Mouse (Mus musculus) G1E (cell line): ENCODE results near the gene Elob. TPM values are rescaled to one million over a fixed set of nuclear protein-coding genes. Genes with fewer than 3 reads are reported as not detected.
A peak's percentile ranks its signal among the peaks of the same experiment; 100 is the strongest.

Experiments
- ATAC-seq: 2 replicates; pipeline ENCODE4 v1.8.0; 2016; ENCODE audit warnings: mild to moderate bottlenecking; ENCODE audit not compliant: insufficient number of reproducible peaks, poor library complexity, low FRiP score, severe bottlenecking; ENCODE audit errors: extremely low read depth
- DNase-seq: peaks from one replicate; pipeline ENCODE4 v3.0.0; 2012; ENCODE audit warnings: low spot score
- H3K27me3 ChIP-seq: 2 replicates; pipeline ENCODE4 v1.6.1; 2012; ENCODE audit warnings: mild to moderate bottlenecking, low read length, inconsistent platforms; ENCODE audit not compliant: insufficient read depth
- H3K36me3 ChIP-seq: replicated peaks from 2 replicates; pipeline ENCODE3; 2012; ENCODE audit warnings: mild to moderate bottlenecking, inconsistent platforms
- H3K4me1 ChIP-seq: 2 replicates; pipeline ENCODE4 v1.6.1; 2012; ENCODE audit warnings: low read depth, low read length, inconsistent platforms, mixed read lengths; ENCODE audit not compliant: insufficient read depth
- H3K4me3 ChIP-seq: 2 replicates; pipeline ENCODE4 v1.5.1; 2012; ENCODE audit warnings: low read depth, mild to moderate bottlenecking, inconsistent platforms, low read length, moderate library complexity, mixed read lengths
- H3K9me3 ChIP-seq: replicated peaks from 2 replicates; pipeline ENCODE4 v1.6.1; 2012; ENCODE audit warnings: inconsistent platforms
- CTCF ChIP-seq: IDR thresholded peaks from 2 replicates; pipeline ENCODE4 v1.5.1; 2012; ENCODE audit warnings: low read depth, low read length, inconsistent platforms, mixed read lengths
- GATA1 ChIP-seq: IDR thresholded peaks from 2 replicates; pipeline ENCODE4 v1.6.1; 2012; ENCODE audit warnings: borderline replicate concordance, low read length, inconsistent platforms, mixed read lengths
- GATA2 ChIP-seq: IDR thresholded peaks from 2 replicates; pipeline ENCODE4 v1.6.1; 2012; ENCODE audit warnings: low read depth, low read length, inconsistent platforms, borderline replicate concordance
- POLR2AphosphoS5 ChIP-seq: IDR thresholded peaks from 2 replicates; pipeline ENCODE4 v1.6.1; 2012; ENCODE audit warnings: low read depth, low read length, inconsistent platforms; ENCODE audit not compliant: insufficient replicate concordance
- TAL1 ChIP-seq: conservative IDR thresholded peaks from 2 replicates; pipeline ENCODE4 v1.6.1; 2012; ENCODE audit warnings: low read depth, low read length, inconsistent platforms, mixed read lengths
- polyA plus RNA-seq: library from polyadenylated mRNA; stranded (reverse); fragments of >175 nt; gene quantifications from 2 replicates; pipeline ENCODE4 v1.2.3, GENCODE M21; 2012
- total RNA-seq, 2 experiments: library from RNA; stranded (forward) in 1 of 2; stranded (reverse) in 1 of 2; fragments of 200-1000 nt in 1 of 2; fragments of >200 nt in 1 of 2; fragmentation: Nextera tagmentation in 1 of 2; gene quantifications; 2 replicates each; pipeline ENCODE4 v1.2.3; 2014 to 2017

Gene Elob
- total RNA-seq (2014; fragmentation: Nextera tagmentation) (452 and 468 TPM in 2 replicates), total RNA-seq (2017) (171 and 225 TPM in 2 replicates), polyA plus RNA-seq (658 and 984 TPM in 2 replicates)

DNA sequence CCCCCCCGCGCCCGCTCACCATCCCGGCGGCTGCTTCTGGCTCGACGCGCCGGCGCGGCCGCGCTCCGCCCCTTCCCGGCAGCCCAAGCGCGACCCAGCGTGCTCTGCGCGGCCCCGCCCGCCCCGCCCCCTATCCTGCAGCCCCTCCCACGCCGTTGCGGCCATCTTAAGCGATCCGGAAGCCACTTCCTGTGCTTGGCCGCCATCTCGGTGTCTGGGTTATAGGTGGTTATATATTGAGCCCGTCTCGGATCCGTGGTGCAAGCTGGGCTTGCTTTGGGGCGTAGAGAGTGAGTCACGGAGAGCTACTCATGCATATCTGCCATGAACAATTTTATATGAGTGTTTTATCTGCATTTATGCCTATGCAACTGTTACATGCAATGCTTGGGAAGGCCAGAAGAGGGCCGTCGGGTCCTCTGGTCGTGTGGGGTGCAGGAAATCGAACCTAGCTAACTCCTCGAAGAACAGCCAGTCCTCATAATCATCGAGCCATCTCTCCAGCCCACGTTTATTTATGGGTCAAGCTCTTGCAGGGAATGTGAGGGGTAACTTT, at the start of gene Elob:
Elob (minus strand) TSS at position 73 of the 556 bp plus-strand sequence.
- DNase-seq (peak; percentile 88), ATAC-seq (peak; percentile 81)
- peaks cover 42% of the 10 kb centered on the region for H3K4me1 ChIP-seq
- no peak for TF ChIP-seq GATA2
- TF ChIP-seq TAL1, result no peak
- no peak for TF ChIP-seq POLR2AphosphoS5
- TF ChIP-seq GATA1, result no peak
- no peak for TF ChIP-seq CTCF
- no peaks in the 10 kb centered on the region for H3K9me3 ChIP-seq
- peaks cover 12% of the 10 kb centered on the region for H3K27me3 ChIP-seq
- peak within 1 kb of the TSS; percentile 88 for H3K4me3 ChIP-seq
- peaks cover 34% of the 10 kb centered on the region for H3K36me3 ChIP-seq

DNA sequence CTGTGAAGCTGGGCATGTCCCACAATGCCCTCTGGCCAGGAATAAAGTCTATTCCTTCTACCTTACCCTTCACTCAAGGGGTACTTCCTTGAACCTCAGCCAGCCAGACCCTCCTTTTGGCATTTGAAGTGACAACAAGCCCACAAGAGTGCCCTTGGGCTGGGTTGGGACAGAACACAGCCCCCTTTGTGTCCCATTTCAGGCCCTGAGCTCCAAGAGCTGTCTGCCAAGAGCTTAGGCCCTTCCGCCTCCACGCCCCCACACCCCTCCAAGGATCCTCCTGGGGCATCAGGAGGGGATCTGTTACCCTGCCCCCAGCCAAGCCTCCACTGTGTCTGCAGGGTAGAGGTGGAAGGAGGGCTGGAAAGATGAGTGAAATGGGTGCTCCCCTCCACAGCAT, 48.2 kb upstream of the Elob start:
- no peaks in the 10 kb centered on the region for H3K4me1 ChIP-seq
- no peak for TF ChIP-seq POLR2AphosphoS5
- TF ChIP-seq CTCF, result no peak
- TF ChIP-seq GATA1, result no peak
- TF ChIP-seq TAL1, result no peak
- TF ChIP-seq GATA2, result no peak
- H3K9me3 ChIP-seq, result no peaks in the 10 kb centered on the region
- H3K27me3 ChIP-seq, result no peaks in the 10 kb centered on the region
- no peak for ATAC-seq
- H3K4me3 ChIP-seq, result no peak overlapping the region
- no peaks in the 10 kb centered on the region for H3K36me3 ChIP-seq
- DNase-seq, result no peak

DNA sequence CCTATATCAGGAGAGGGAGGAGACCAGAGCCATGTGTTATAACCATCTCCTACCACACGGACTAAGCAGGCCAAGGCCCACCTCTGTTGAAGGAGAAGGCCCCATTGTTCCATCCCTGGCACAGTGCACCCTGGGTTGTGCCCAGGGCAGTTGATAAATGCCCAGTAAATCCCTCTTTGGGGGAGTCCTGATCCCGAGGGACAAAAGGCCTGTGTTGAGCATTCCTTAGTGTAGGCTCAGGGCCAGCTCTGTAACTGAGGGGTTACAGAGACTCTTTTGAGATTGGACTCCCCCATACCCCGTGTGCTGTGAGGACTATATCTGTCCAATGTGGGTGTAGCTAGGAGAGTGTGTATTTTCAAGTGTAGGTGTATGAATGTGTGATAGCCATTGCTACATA, 47.8 kb upstream of the Elob start:
- H3K27me3 ChIP-seq, result no peaks in the 10 kb centered on the region
- TF ChIP-seq GATA2 (no peak), GATA1 (no peak), TAL1 (no peak), POLR2AphosphoS5 (no peak), CTCF (no peak)
- no peaks in the 10 kb centered on the region for H3K4me1 ChIP-seq
- H3K9me3 ChIP-seq, result no peaks in the 10 kb centered on the region
- no peaks in the 10 kb centered on the region for H3K36me3 ChIP-seq
- H3K4me3 ChIP-seq, result no peak overlapping the region
- no peak for DNase-seq
- ATAC-seq, result no peak

DNA sequence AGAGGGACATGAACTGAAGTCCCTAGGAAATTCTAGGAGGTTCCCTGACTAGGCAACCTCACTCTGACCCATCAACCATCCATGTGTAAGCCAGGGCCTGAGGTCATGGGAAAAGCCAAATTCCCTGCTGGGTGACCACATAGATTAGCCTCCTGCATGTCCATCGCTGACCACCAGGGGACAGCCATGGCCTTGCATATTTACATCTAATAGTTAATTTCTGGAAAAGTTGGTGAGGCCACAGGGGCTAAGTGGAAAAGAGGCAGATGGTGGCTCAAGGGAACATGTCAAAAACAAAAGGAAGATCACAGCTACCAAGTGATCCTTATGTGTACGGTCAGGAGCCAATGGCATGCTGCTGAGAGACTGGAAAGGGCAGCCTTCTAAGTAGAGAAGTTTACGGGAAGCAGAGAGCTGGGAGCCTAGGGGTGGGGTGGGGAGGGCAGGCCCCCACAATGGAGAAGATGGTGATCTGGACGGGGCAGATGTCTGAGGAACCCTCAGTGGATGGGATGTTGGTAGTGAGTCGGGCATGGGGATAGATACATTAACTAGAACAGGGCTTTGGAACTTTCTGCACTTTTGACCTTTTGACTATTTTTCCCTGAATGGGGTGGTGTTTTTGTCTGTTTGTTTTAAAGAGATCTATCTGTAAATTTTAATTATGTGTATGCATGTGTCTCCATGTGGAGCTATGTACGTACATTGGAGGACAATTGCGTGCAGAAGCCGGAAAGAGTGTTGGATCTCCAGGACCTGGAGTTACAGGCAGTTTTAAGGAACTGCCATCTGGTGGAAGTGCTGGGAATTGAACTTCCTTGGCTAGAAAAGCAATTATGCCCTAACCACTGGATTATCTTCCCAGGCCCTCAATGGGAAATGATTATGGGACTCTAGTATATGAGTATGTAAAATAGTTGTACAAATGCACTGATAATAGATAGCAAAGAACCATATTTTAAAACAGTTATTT, 45.2 kb upstream of the Elob start:
- DNase-seq, result no peak
- Histone ChIP-seq H3K27me3 (0 out of 2 replicates have a peak, but pooled peaks cover 2% of the 10 kb centered on the region), H3K4me3 (no peak overlapping the region), H3K36me3 (no peaks in the 10 kb centered on the region), H3K4me1 (no peaks in the 10 kb centered on the region), H3K9me3 (no peaks in the 10 kb centered on the region)
- TF ChIP-seq CTCF (peak; percentile 64), POLR2AphosphoS5 (no peak)
- ATAC-seq, result no peak

DNA sequence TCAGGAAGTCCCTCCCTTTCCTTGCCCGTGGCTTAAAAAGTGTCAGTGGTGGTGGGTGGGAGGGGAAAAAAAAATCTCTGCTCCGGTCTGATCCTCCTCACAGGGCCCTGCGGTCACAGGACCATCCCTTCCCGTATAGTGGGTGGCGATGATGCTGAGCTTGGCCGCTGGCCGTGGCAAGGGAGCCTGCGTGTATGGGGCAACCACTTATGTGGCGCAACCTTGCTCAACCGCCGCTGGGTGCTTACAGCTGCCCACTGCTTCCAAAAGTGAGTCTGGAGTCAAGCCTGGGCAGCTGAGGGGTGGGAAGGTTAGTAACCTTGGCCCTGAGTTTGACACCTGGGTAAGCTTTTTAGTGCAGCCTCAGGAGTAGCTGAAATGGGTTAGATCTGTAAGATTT, 39.6 kb upstream of the Elob start:
- Histone ChIP-seq H3K36me3 (no peaks in the 10 kb centered on the region), H3K4me3 (no peak overlapping the region), H3K9me3 (0 out of 2 replicates have a peak, but pooled peaks cover 2% of the 10 kb centered on the region), H3K27me3 (0 out of 2 replicates have a peak, but pooled peaks cover 2% of the 10 kb centered on the region), H3K4me1 (no peaks in the 10 kb centered on the region)
- ATAC-seq, result no peak
- TF ChIP-seq POLR2AphosphoS5 (no peak), CTCF (no peak), TAL1 (no peak), GATA1 (no peak), GATA2 (no peak)
- DNase-seq, result no peak

DNA sequence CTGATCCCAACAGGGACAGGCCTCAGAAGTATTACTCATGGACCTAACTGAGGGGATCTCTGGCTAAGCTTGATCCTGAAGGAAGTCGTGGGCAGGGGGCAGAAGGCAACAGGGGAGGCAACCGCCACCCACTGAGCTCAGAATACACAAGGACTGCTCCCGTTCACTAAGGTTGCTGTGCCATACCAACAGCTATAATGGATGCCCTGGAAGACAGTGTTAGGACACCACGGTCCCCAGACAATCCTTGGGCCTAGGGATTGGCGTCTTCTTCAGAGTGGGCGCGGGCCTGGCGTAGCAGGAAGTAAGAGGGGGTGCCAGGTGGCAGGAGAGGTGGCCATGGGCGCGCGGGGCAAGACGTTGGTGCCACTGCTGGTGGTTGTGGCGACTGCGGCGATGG, 38.8 kb upstream of the Elob start, which contains the start of gene Prss21:
Prss21 (plus strand) TSS at position 301 of the 400 bp plus-strand sequence.
- Histone ChIP-seq H3K36me3 (no peaks in the 10 kb centered on the region), H3K4me1 (no peaks in the 10 kb centered on the region), H3K4me3 (no peak within 1 kb of the TSS), H3K27me3 (peaks cover 8% of the 10 kb centered on the region), H3K9me3 (0 out of 2 replicates have a peak, but pooled peaks cover 2% of the 10 kb centered on the region)
- DNase-seq (no peak), ATAC-seq (no peak)
- TF ChIP-seq CTCF, result no peak
- no peak for TF ChIP-seq TAL1
- no peak for TF ChIP-seq GATA1
- TF ChIP-seq POLR2AphosphoS5, result no peak
- TF ChIP-seq GATA2, result no peak
